Mouse (Mus musculus): Measurements from ENCODE around the gene Gm21704.
"Not testable (repeated sequence)": the region's sequence is repeated elsewhere in the genome, so short reads cannot be mapped to it uniquely, and the experiment has no call there.

Gene Gm21704

GRCm38 (mm10) chrY:3410067-3410466, at the start of gene Gm21704, which contains the start of gene Gm21708:
Gene Gm21704, minus strand, starts transcription at chrY:3410167.
Gene Gm21708, minus strand, starts transcription at chrY:3410167.
- DNase-seq (ENCODE audit: low spot score in 2 of 2), result not testable (repeated sequence)

GRCm38 (mm10) chrY:3345229-3345628, 64.7 kb downstream of the Gm21704 start, which contains the start of gene Gm21693:
Gene Gm21693, minus strand, starts transcription at chrY:3345329.
- DNase-seq (ENCODE audit: low spot score in 2 of 2), result not testable (repeated sequence)

- DNase-seq (ENCODE audit: low spot score in 2 of 2), result not testable (repeated sequence)
Measured at GRCm38 (mm10) chrY:3340661-3341060, 69.3 kb downstream of the Gm21704 start.

Data from urinary bladder, postnatal 4 days (tissue).